Mouse (Mus musculus) heart, adult 2 months (tissue): Measurements from ENCODE around the gene Olfr894. TPM values are rescaled to one million over a fixed set of nuclear protein-coding genes. Genes with fewer than 3 reads are reported as not detected.
"Not testable (repeated sequence)": the region's sequence is repeated elsewhere in the genome, so short reads cannot be mapped to it uniquely, and the experiment has no call there.

ENCODE experiments used
- DNase-seq, 2 experiments: peaks; one replicate each; pipeline ENCODE4 v3.0.0; 2021
- H3K27ac ChIP-seq: fragments of 200-600 bp; 2 replicates; pipeline ENCODE4 v1.8.1; 2022
- H3K27me3 ChIP-seq: fragments of 200-500 bp; 2 replicates; pipeline ENCODE4 v1.6.1; 2012; ENCODE audit warnings: mild to moderate bottlenecking, low read length, inconsistent platforms, mixed read lengths; ENCODE audit not compliant: control insufficient read depth, insufficient read depth
- H3K36me3 ChIP-seq: fragments of 200-500 bp; 2 replicates; pipeline ENCODE4 v1.6.1; 2012; ENCODE audit warnings: low read length, inconsistent platforms; ENCODE audit not compliant: control insufficient read depth, insufficient read depth
- H3K4me1 ChIP-seq: fragments of 200-500 bp; 2 replicates; pipeline ENCODE4 v1.6.1; 2011; ENCODE audit warnings: low read length; ENCODE audit not compliant: control insufficient read depth, insufficient read depth
- H3K4me3 ChIP-seq: fragments of 200-600 bp; 2 replicates; pipeline ENCODE4 v1.8.1; 2022
- H3K79me2 ChIP-seq: fragments of 200-500 bp; replicated peaks from 2 replicates; pipeline ENCODE4 v1.6.1; 2012; ENCODE audit warnings: mild to moderate bottlenecking, inconsistent platforms, low read length, moderate library complexity, mixed read lengths; ENCODE audit not compliant: control insufficient read depth, insufficient read depth
- H3K9ac ChIP-seq: fragments of 200-500 bp; 2 replicates; pipeline ENCODE4 v1.6.1; 2012; ENCODE audit warnings: low read depth, mild to moderate bottlenecking, control low read depth, inconsistent platforms, low read length, mixed read lengths
- CTCF ChIP-seq: fragments of 200-600 bp; IDR thresholded peaks from 2 replicates; pipeline ENCODE4 v1.8.1; 2022; ENCODE audit warnings: antibody characterized with exemption, mild to moderate bottlenecking, moderate library complexity
- EP300 ChIP-seq: fragments of 200-500 bp; IDR thresholded peaks from 2 replicates; pipeline ENCODE4 v1.6.1; 2011; ENCODE audit warnings: low read depth, low read length, control low read depth; ENCODE audit not compliant: insufficient read depth
- POLR2A ChIP-seq: fragments of 200-500 bp; IDR thresholded peaks from 2 replicates; pipeline ENCODE4 v1.6.1; 2011; ENCODE audit warnings: mild to moderate bottlenecking, low read depth, low read length, control low read depth; ENCODE audit not compliant: insufficient read depth
- WGBS: fragments of 180-500 bp; shearing (Covaris S2); methylation state at CpG from one replicate; pipeline ENCODE4 v1.1.7; 2018; 5-methylcytosine and 5-hydroxymethylcytosine counted together
- intact Hi-C: fragments of 180-260 bp; cut with DNase I; formaldehyde crosslinking; loops from one replicate; pipeline ENCODE4 v1.15.1; 2025
- long read RNA-seq: library from polyadenylated mRNA; stranded (forward); transcript quantifications from one replicate; pipeline ENCODE4 v2.0.0, GENCODE M21; 2021
- polyA plus RNA-seq: library from polyadenylated mRNA; depleted of rRNA; stranded (reverse); fragments of >200 nt; gene quantifications from 2 replicates; pipeline ENCODE4 v1.2.3, GENCODE M21; 2012; rRNA removed
- total RNA-seq, 2 experiments: library from RNA; stranded (reverse); gene quantifications; 2 replicates each; pipeline ENCODE4 v1.2.3; 2021

Gene Olfr894
- total RNA-seq (not detected), polyA plus RNA-seq (not detected in 2 replicates)
- long read RNA-seq: 0 reads

- no peak for TF ChIP-seq CTCF
- no peak for TF ChIP-seq EP300
- TF ChIP-seq POLR2A: no peak
- DNase-seq: no peak
Measured at GRCm38 (mm10) chr9:38217755-38218154, at the start of gene Olfr894. TSS of gene Olfr894 (plus strand) at chr9:38218055.

GRCm38 (mm10) chr9:38168341-38168740 is 49.5 kb upstream of the Olfr894 start:
- DNase-seq, intact Hi-C loops, H3K4me1 ChIP-seq, H3K27me3 ChIP-seq, H3K27ac ChIP-seq, H3K4me3 ChIP-seq, H3K36me3 ChIP-seq, H3K9ac ChIP-seq, H3K79me2 ChIP-seq: not testable (repeated sequence)
- 41% methylated on average over 2 of the region's 2 CpGs for WGBS

More at GRCm38 (mm10) chr9:38217755-38218154, at the start of gene Olfr894:
- H3K4me1 ChIP-seq: no peaks in the 10 kb centered on the region
- H3K27me3 ChIP-seq: no peaks in the 10 kb centered on the region
- no peak within 1 kb of the TSS for H3K27ac ChIP-seq
- no peak within 1 kb of the TSS for H3K9ac ChIP-seq
- intact Hi-C loops: no loop called here
- no peak within 1 kb of the TSS for H3K4me3 ChIP-seq
- no peaks in the 10 kb centered on the region for H3K36me3 ChIP-seq
- H3K79me2 ChIP-seq: no peaks in the 10 kb centered on the region

GRCm38 (mm10) chr9:38180721-38181120 is 37.1 kb upstream of the Olfr894 start, which contains the start of gene Olfr891:
TSS of gene Olfr891 (minus strand) at chr9:38180821.
- Histone ChIP-seq H3K27me3 (no peaks in the 10 kb centered on the region), H3K36me3 (no peaks in the 10 kb centered on the region), H3K4me3 (no peak within 1 kb of the TSS), H3K4me1 (no peaks in the 10 kb centered on the region), H3K79me2 (no peaks in the 10 kb centered on the region), H3K9ac (no peak within 1 kb of the TSS), H3K27ac (no peak within 1 kb of the TSS)
- intact Hi-C loops: no loop called here
- DNase-seq: no peak
- TF ChIP-seq CTCF (no peak), EP300 (no peak), POLR2A (no peak)
- WGBS: 69% methylated on average over 1 of the region's 1 CpGs

GRCm38 (mm10) chr9:38208065-38208464 is 9.8 kb upstream of the Olfr894 start, which contains the start of gene Olfr893:
TSS of gene Olfr893 (plus strand) at chr9:38208365.
- no peak for TF ChIP-seq CTCF
- no peak for TF ChIP-seq POLR2A
- no peak for TF ChIP-seq EP300
- WGBS: 73% methylated on average over 3 of the region's 3 CpGs
- Histone ChIP-seq H3K27me3 (no peaks in the 10 kb centered on the region), H3K36me3 (no peaks in the 10 kb centered on the region), H3K27ac (no peak within 1 kb of the TSS), H3K9ac (no peak within 1 kb of the TSS), H3K4me3 (no peak within 1 kb of the TSS), H3K4me1 (no peaks in the 10 kb centered on the region), H3K79me2 (no peaks in the 10 kb centered on the region)
- no peak for DNase-seq
- intact Hi-C loops: no loop called here

DNA sequence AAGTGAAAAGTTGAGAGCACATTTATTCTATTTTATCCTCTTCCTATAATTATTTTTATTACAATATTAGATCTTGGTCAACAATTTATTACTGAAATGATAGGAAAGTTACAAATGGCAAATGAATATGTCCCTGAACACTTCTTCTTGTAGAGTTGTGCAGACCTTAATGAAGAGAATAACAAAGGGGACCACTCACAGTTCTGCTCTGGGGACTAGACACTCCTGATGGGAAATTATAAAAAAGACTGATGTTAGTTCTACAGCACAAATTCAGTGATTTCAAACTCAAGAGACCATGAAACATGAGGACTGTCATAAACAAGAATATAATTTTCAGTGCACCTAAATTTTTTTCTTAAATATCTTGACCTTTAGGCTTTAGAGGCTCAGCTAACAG is 34.6 kb downstream of the Olfr894 start, which contains the start of gene Olfr143:
Olfr143 (plus strand) TSS at position 301 of the 400 bp plus-strand sequence.
- Histone ChIP-seq H3K4me1 (no peaks in the 10 kb centered on the region), H3K27ac (no peak within 1 kb of the TSS), H3K4me3 (no peak within 1 kb of the TSS), H3K36me3 (no peaks in the 10 kb centered on the region), H3K9ac (no peak within 1 kb of the TSS), H3K27me3 (no peaks in the 10 kb centered on the region), H3K79me2 (no peaks in the 10 kb centered on the region)
- no peak for DNase-seq
- intact Hi-C loops: no loop called here
- no peak for TF ChIP-seq EP300
- no peak for TF ChIP-seq POLR2A
- no peak for TF ChIP-seq CTCF

DNA sequence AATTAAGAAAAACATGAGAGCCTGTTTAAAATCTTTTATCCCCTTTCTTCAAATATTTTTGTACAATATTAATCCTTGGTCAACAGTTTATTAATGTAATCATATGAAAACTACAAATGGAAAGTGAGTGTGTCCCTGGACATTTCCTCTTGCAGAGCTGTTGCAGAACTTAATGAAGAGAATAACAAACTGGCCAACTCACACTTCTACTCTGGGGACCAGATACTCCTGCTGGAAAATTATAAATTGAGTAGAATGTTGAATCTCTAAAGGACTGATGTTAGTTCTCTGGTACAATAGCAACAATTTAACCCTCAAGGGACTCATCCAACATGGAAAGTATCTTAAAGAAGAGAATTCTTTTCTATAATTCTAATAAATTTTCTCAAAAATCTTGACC is 49.7 kb downstream of the Olfr894 start, which contains the start of gene Olfr895:
Olfr895 (plus strand) TSS at position 301 of the 400 bp plus-strand sequence.
- no peak within 1 kb of the TSS for H3K9ac ChIP-seq
- no peaks in the 10 kb centered on the region for H3K36me3 ChIP-seq
- H3K79me2 ChIP-seq: no peaks in the 10 kb centered on the region
- no peaks in the 10 kb centered on the region for H3K27me3 ChIP-seq
- DNase-seq: no peak
- H3K27ac ChIP-seq: no peak within 1 kb of the TSS
- intact Hi-C loops: no loop called here
- no peaks in the 10 kb centered on the region for H3K4me1 ChIP-seq
- H3K4me3 ChIP-seq: no peak within 1 kb of the TSS
- no peak for TF ChIP-seq CTCF
- no peak for TF ChIP-seq EP300
- no peak for TF ChIP-seq POLR2A

Other genes starting within 250 kb of the Olfr894 start
- not detected for gene Olfr881, start 226.2 kb upstream of the Olfr894 start, total RNA-seq
- not detected in 2 replicates for gene Olfr881, start 226.2 kb upstream of the Olfr894 start, polyA plus RNA-seq
- gene Olfr883, start 192.2 kb upstream of the Olfr894 start, total RNA-seq: not detected
- not detected in 2 replicates for gene Olfr883, start 192.2 kb upstream of the Olfr894 start, polyA plus RNA-seq
- gene Olfr884, start 171.5 kb upstream of the Olfr894 start, total RNA-seq: not detected
- gene Olfr884, start 171.5 kb upstream of the Olfr894 start, polyA plus RNA-seq: not detected in 2 replicates
- gene Olfr885, start 156.7 kb upstream of the Olfr894 start, total RNA-seq: not detected
- not detected in 2 replicates for gene Olfr885, start 156.7 kb upstream of the Olfr894 start, polyA plus RNA-seq
- gene Olfr887, start 134.0 kb upstream of the Olfr894 start, total RNA-seq: not detected
- not detected in 2 replicates for gene Olfr887, start 134.0 kb upstream of the Olfr894 start, polyA plus RNA-seq
- gene Olfr888, start 109.9 kb upstream of the Olfr894 start, total RNA-seq: not detected
- gene Olfr888, start 109.9 kb upstream of the Olfr894 start, polyA plus RNA-seq: not detected in 2 replicates
- not detected for gene Olfr889, start 102.9 kb upstream of the Olfr894 start, total RNA-seq
- not detected in 2 replicates for gene Olfr889, start 102.9 kb upstream of the Olfr894 start, polyA plus RNA-seq
- gene Olfr890, start 75.5 kb upstream of the Olfr894 start, total RNA-seq: not detected
- not detected in 2 replicates for gene Olfr890, start 75.5 kb upstream of the Olfr894 start, polyA plus RNA-seq
- not detected for gene Olfr891, start 37.2 kb upstream of the Olfr894 start, total RNA-seq
- not detected in 2 replicates for gene Olfr891, start 37.2 kb upstream of the Olfr894 start, polyA plus RNA-seq
- gene Olfr893, start 9.7 kb upstream of the Olfr894 start, total RNA-seq: not detected
- not detected in 2 replicates for gene Olfr893, start 9.7 kb upstream of the Olfr894 start, polyA plus RNA-seq
- not detected for gene Olfr143, start 34.7 kb downstream of the Olfr894 start, total RNA-seq
- gene Olfr143, start 34.7 kb downstream of the Olfr894 start, polyA plus RNA-seq: not detected in 2 replicates
- not detected for gene Olfr895, start 49.8 kb downstream of the Olfr894 start, total RNA-seq
- gene Olfr895, start 49.8 kb downstream of the Olfr894 start, polyA plus RNA-seq: not detected in 2 replicates
- gene Olfr896-ps1, start 73.1 kb downstream of the Olfr894 start, total RNA-seq: not detected
- not detected in 2 replicates for gene Olfr896-ps1, start 73.1 kb downstream of the Olfr894 start, polyA plus RNA-seq
- not detected for gene Olfr25, start 111.0 kb downstream of the Olfr894 start, total RNA-seq
- gene Olfr25, start 111.0 kb downstream of the Olfr894 start, polyA plus RNA-seq: not detected in 2 replicates
- not detected for gene Olfr898, start 130.4 kb downstream of the Olfr894 start, total RNA-seq
- gene Olfr898, start 130.4 kb downstream of the Olfr894 start, polyA plus RNA-seq: not detected in 2 replicates
- gene Olfr250, start 148.8 kb downstream of the Olfr894 start, total RNA-seq: not detected
- gene Olfr250, start 148.8 kb downstream of the Olfr894 start, polyA plus RNA-seq: not detected in 2 replicates
- gene Olfr251, start 159.0 kb downstream of the Olfr894 start, total RNA-seq: not detected
- not detected in 2 replicates for gene Olfr251, start 159.0 kb downstream of the Olfr894 start, polyA plus RNA-seq
- gene Olfr147, start 183.6 kb downstream of the Olfr894 start, total RNA-seq: not detected
- not detected in 2 replicates for gene Olfr147, start 183.6 kb downstream of the Olfr894 start, polyA plus RNA-seq
- not detected for gene Olfr901, start 211.4 kb downstream of the Olfr894 start, total RNA-seq
- gene Olfr901, start 211.4 kb downstream of the Olfr894 start, polyA plus RNA-seq: not detected in 2 replicates
- not detected for gene Olfr902, start 229.6 kb downstream of the Olfr894 start, total RNA-seq
- not detected in 2 replicates for gene Olfr902, start 229.6 kb downstream of the Olfr894 start, polyA plus RNA-seq
- gene Olfr904, start 245.1 kb downstream of the Olfr894 start, total RNA-seq: not detected
- not detected in 2 replicates for gene Olfr904, start 245.1 kb downstream of the Olfr894 start, polyA plus RNA-seq